Comparison of ENCODE assay signal across 27 mouse cellular contexts in the genomic region with DNA sequence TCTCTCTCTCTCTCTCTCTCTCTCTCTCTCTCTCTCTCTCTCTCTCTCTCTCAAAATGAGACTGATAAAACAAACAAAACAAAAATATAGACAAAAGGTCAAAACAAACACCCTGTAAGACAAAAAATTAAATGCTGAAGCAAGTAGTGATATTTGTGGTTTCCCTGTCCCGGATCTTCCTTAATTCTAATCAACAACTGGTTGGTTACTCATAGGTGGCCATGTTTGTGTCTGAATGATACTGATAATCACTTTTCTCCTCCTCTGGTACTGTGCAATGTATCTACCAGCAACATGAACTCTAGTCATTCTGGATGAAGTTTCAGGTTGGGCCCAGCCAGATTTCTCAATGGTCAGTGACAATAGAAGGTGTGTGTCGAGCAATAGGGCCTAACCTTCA.
"Had no signal": no experiment of that assay in that cellular context is flagged by ENCODE, and none has a peak within 500 bp of the region (broad histone marks: within the 10 kb centered on the region; RNA-seq: fewer than 3 reads in every experiment).

No protein-coding gene starts in this region.

- H3K4me3 ChIP-seq: limb, embryonic 10.5 days; limb, embryonic 12.5 days; limb, embryonic 13.5 days; limb, embryonic 15.5 days; liver, embryonic 12.5 days; liver, embryonic 13.5 days; liver, embryonic 15.5 days; lung, embryonic 15.5 days; megakaryocyte, embryonic 14.5 days; midbrain, embryonic 10.5 days; midbrain, embryonic 12.5 days; midbrain, embryonic 13.5 days; midbrain, embryonic 15.5 days; myocyte had no signal

- H3K36me3 ChIP-seq: limb, embryonic 10.5 days; limb, embryonic 12.5 days; limb, embryonic 13.5 days; limb, embryonic 15.5 days; liver, embryonic 12.5 days; liver, embryonic 13.5 days; liver, embryonic 15.5 days; lung, embryonic 15.5 days; midbrain, embryonic 10.5 days; midbrain, embryonic 12.5 days; midbrain, embryonic 13.5 days; midbrain, embryonic 15.5 days had no signal

- H3K27ac ChIP-seq: limb, embryonic 10.5 days; limb, embryonic 12.5 days; limb, embryonic 13.5 days; limb, embryonic 15.5 days; liver, embryonic 12.5 days; liver, embryonic 13.5 days; liver, embryonic 14.5 days; liver, embryonic 15.5 days; lung, embryonic 15.5 days; macrophage; midbrain, embryonic 10.5 days; midbrain, embryonic 12.5 days; midbrain, embryonic 13.5 days; midbrain, embryonic 15.5 days had no signal

- DNase-seq: left cerebral cortex, postnatal 4 days; liver; liver, embryonic 13.5 days; liver, postnatal 0 days; lung, adult 18-20 months; lung, adult 2 months; lung, embryonic 14.5 days; lung, postnatal 10 days; lung, postnatal 14 days; lung, postnatal 36 days; lung, postnatal 4 days; midbrain, embryonic 14.5 days had no signal

- H3K27me3 ChIP-seq: limb, embryonic 12.5 days; limb, embryonic 13.5 days; limb, embryonic 15.5 days; liver, embryonic 12.5 days; liver, embryonic 13.5 days; liver, embryonic 15.5 days; lung, embryonic 15.5 days; megakaryocyte, embryonic 14.5 days; midbrain, embryonic 12.5 days; midbrain, embryonic 13.5 days; midbrain, embryonic 15.5 days had no signal

- H3K9ac ChIP-seq: limb, embryonic 12.5 days; limb, embryonic 13.5 days; limb, embryonic 15.5 days; liver, embryonic 12.5 days; liver, embryonic 13.5 days; liver, embryonic 14.5 days; liver, embryonic 15.5 days; liver, postnatal 0 days; lung, embryonic 14.5 days; lung, embryonic 15.5 days; midbrain, embryonic 12.5 days; midbrain, embryonic 13.5 days; midbrain, embryonic 15.5 days had no signal

- H3K4me1 ChIP-seq: limb, embryonic 10.5 days; limb, embryonic 12.5 days; limb, embryonic 15.5 days; liver, embryonic 12.5 days; liver, embryonic 13.5 days; liver, embryonic 15.5 days; lung, embryonic 15.5 days; megakaryocyte, embryonic 14.5 days; midbrain, embryonic 10.5 days; midbrain, embryonic 12.5 days; midbrain, embryonic 13.5 days; midbrain, embryonic 15.5 days had no signal

- H3K9me3 ChIP-seq: limb, embryonic 10.5 days; limb, embryonic 12.5 days; limb, embryonic 13.5 days; limb, embryonic 15.5 days; liver, embryonic 12.5 days; liver, embryonic 13.5 days; liver, embryonic 15.5 days; lung, embryonic 15.5 days; midbrain, embryonic 10.5 days; midbrain, embryonic 12.5 days; midbrain, embryonic 13.5 days; midbrain, embryonic 15.5 days had no signal
